Mouse (Mus musculus): ENCODE measurements around the gene Pik3c2a. TPM values are rescaled to one million over a fixed set of nuclear protein-coding genes. Genes with fewer than 3 reads are reported as not detected.

Gene Pik3c2a
- polyA plus RNA-seq, 1 experiment = 67.7 TPM

DNA sequence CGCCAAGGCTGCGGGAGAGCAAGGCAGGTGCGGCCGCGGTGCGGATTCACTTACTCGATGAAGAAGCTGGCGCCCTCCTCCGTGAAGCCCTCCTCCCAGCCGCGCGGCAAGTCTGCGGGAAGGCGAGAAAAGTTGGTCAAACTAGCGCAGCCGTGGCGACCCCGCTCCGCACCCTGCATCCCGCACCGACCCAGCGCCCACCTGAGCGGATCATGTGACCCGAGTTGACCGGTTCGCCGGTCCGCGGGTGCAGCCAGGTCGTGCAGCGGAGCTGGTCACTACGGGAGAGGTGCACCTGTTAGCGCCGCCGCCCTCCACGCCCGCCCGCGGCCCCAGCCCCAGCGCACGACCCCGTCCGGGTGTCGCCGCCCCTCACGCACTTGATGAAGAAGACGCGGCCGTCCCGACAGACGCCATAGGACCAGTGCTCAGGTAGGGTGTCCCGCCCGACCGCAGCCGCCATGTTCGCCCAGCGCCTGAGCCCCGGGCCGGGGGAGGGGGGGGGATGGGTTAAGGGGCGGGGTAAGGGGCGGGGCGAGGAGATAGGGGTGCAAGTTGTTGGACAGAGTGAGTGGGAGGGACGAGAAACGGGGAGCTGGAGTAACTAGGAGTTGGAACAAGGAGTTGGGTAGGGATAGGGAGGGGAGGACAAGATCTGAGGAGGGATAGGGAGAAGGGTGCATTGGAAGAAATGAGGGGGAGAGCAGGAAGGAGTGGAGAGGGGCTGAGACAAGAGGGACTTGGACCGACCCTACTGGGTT lies 135.2 kb downstream of the Pik3c2a start, which contains the start of gene Plekha7:
Gene Plekha7, minus strand, starts transcription at position 506 of the 761 bp plus-strand sequence.
- TF ChIP-seq POLR2A (IDR thresholded peaks at IDR 0.05; ENCODE audit: insufficient read depth, low read length) (peak; percentile 71), CTCF (IDR thresholded peaks at IDR 0.05; ENCODE audit: low read depth, low read length) (no peak)
- H3K27ac ChIP-seq (ENCODE audit: insufficient read depth, low read length) = peak within 1 kb of the TSS; percentile 95
- no peaks in the 10 kb centered on the region for H3K27me3 ChIP-seq (ENCODE audit: control insufficient read depth, insufficient read depth, low read length, poor library complexity, severe bottlenecking)
- peaks cover 7% of the 10 kb centered on the region for H3K4me1 ChIP-seq (ENCODE audit: control insufficient read depth, insufficient read depth, low read length)
- H3K9me3 ChIP-seq (replicated peaks; ENCODE audit: control insufficient read depth, insufficient read depth, low read length, poor library complexity, severe bottlenecking) = no peaks in the 10 kb centered on the region
- no peaks in the 10 kb centered on the region for H3K36me3 ChIP-seq (ENCODE audit: control insufficient read depth, insufficient read depth, low read length, poor library complexity, severe bottlenecking)
- peak within 1 kb of the TSS; percentile 92 for H3K9ac ChIP-seq (ENCODE audit: low read depth, poor library complexity, severe bottlenecking)
- peak within 1 kb of the TSS; percentile 98 for H3K4me3 ChIP-seq (ENCODE audit: low read depth, low read length)

DNA sequence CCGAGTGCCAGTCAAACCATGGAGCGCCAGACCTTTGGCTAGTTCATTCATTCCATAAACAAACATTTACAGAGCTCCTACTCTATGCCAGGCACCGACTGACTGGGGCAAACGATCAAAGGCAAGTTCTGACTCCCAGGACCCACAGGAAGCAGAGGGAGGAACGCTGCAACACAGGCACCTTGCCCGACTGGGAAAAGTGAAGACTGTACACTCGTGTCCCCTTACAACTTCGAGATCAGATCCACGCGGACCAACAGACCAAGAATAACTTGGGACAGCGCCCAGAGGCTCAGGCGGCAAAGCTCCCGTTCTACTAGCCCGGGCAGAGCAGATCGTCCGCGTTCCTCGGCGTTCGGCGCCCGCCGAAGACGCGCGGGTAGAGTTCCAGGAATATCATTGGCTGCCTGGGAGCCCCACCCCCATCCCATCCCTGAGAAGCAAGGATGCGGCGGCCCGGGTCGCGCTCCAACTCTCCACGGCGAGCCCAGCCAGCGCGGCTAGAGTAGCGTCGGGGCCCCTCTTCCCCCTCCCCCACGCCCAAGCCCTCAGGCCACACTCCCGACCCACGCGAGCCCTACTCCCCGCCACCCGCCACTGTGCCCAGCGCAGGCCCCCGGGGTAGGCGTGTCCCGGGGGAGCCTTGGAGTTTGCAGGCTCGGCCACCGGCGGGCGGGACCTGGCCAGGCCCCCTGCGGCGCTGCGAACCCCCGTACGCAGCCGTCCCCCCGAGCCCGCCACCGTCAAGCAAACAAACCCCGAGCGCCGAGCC lies 136.0 kb downstream of the Pik3c2a start:
- peaks cover 7% of the 10 kb centered on the region for H3K4me1 ChIP-seq (ENCODE audit: control insufficient read depth, insufficient read depth, low read length)
- peak overlapping the region; percentile 98 for H3K4me3 ChIP-seq (ENCODE audit: low read depth, low read length)
- H3K36me3 ChIP-seq (ENCODE audit: control insufficient read depth, insufficient read depth, low read length, poor library complexity, severe bottlenecking) = no peaks in the 10 kb centered on the region
- TF ChIP-seq EP300 (IDR thresholded peaks at IDR 0.05; ENCODE audit: insufficient read depth, low read depth, low read length) (0 out of 2 replicates have a peak, but pooled peaks have one; percentile 3), POLR2A (IDR thresholded peaks at IDR 0.05; ENCODE audit: insufficient read depth, low read length) (peak; percentile 77), CTCF (IDR thresholded peaks at IDR 0.05; ENCODE audit: low read depth, low read length) (no peak)
- H3K9ac ChIP-seq (ENCODE audit: low read depth, poor library complexity, severe bottlenecking) = peak overlapping the region; percentile 92
- no peaks in the 10 kb centered on the region for H3K9me3 ChIP-seq (replicated peaks; ENCODE audit: control insufficient read depth, insufficient read depth, low read length, poor library complexity, severe bottlenecking)
- no peaks in the 10 kb centered on the region for H3K27me3 ChIP-seq (ENCODE audit: control insufficient read depth, insufficient read depth, low read length, poor library complexity, severe bottlenecking)
- peak overlapping the region; percentile 95 for H3K27ac ChIP-seq (ENCODE audit: insufficient read depth, low read length)

DNA sequence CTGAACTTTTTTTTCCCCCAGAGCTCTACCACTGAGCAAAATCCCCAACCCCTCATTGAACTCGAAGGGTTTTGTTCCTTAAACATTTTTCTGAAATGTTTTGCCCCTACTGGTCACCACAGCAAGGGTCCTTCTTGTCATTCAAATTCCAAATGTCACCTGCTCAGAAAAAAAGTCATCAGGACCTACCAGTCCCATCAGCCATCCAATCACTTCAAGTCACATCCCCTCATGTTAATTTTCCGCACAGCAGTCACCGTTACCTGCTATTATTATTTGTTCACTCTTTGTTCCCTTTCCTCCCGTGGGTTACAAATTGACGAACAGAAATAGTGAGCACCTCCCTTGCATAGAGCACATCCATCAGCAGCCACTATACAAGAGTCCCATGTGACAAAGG lies 136.6 kb downstream of the Pik3c2a start:
- H3K4me3 ChIP-seq (ENCODE audit: low read depth, low read length) = peak overlapping the region; percentile 98
- peak overlapping the region; percentile 92 for H3K9ac ChIP-seq (ENCODE audit: low read depth, poor library complexity, severe bottlenecking)
- peak overlapping the region; percentile 95 for H3K27ac ChIP-seq (ENCODE audit: insufficient read depth, low read length)
- H3K4me1 ChIP-seq (ENCODE audit: control insufficient read depth, insufficient read depth, low read length) = peaks cover 11% of the 10 kb centered on the region
- TF ChIP-seq CTCF (IDR thresholded peaks at IDR 0.05; ENCODE audit: low read depth, low read length) (no peak), EP300 (IDR thresholded peaks at IDR 0.05; ENCODE audit: insufficient read depth, low read depth, low read length) (no peak), POLR2A (IDR thresholded peaks at IDR 0.05; ENCODE audit: insufficient read depth, low read length) (no peak)
- no peaks in the 10 kb centered on the region for H3K36me3 ChIP-seq (ENCODE audit: control insufficient read depth, insufficient read depth, low read length, poor library complexity, severe bottlenecking)
- no peaks in the 10 kb centered on the region for H3K27me3 ChIP-seq (ENCODE audit: control insufficient read depth, insufficient read depth, low read length, poor library complexity, severe bottlenecking)
- no peaks in the 10 kb centered on the region for H3K9me3 ChIP-seq (replicated peaks; ENCODE audit: control insufficient read depth, insufficient read depth, low read length, poor library complexity, severe bottlenecking)

- no peak overlapping the region for H3K4me3 ChIP-seq (ENCODE audit: low read depth, low read length)
- no peak for TF ChIP-seq EP300 (IDR thresholded peaks at IDR 0.05; ENCODE audit: insufficient read depth, low read depth, low read length)
- no peak for TF ChIP-seq POLR2A (IDR thresholded peaks at IDR 0.05; ENCODE audit: insufficient read depth, low read length)
- no peak for TF ChIP-seq CTCF (IDR thresholded peaks at IDR 0.05; ENCODE audit: low read depth, low read length)
- peaks cover 16% of the 10 kb centered on the region for H3K4me1 ChIP-seq (ENCODE audit: control insufficient read depth, insufficient read depth, low read length)
- no peaks in the 10 kb centered on the region for H3K27me3 ChIP-seq (ENCODE audit: control insufficient read depth, insufficient read depth, low read length, poor library complexity, severe bottlenecking)
- no peaks in the 10 kb centered on the region for H3K36me3 ChIP-seq (ENCODE audit: control insufficient read depth, insufficient read depth, low read length, poor library complexity, severe bottlenecking)
- no peaks in the 10 kb centered on the region for H3K9me3 ChIP-seq (replicated peaks; ENCODE audit: control insufficient read depth, insufficient read depth, low read length, poor library complexity, severe bottlenecking)
- no peak overlapping the region for H3K9ac ChIP-seq (ENCODE audit: low read depth, poor library complexity, severe bottlenecking)
- H3K27ac ChIP-seq (ENCODE audit: insufficient read depth, low read length) = peak overlapping the region; percentile 85
Measured at GRCm38 (mm10) chr7:116301661-116302311, 141.5 kb downstream of the Pik3c2a start.

DNA sequence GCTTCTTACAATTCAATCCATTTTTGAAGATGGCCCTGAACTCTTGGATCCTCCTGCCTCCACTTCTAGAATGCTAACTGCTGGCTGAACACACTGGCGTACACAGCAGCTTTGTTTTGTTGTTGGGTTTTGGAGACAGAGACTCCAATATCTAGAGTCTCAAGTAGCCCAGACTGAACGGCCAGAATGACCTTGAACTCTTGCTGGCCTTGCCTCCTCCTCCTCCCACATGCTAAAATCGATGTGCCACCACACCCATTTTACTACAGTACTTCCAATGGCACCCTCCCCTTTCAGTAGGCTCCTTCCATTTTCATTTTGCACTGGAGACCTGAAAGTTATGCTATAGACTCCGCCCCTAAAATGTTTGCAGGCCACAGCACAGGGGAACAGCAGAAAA lies 142.1 kb downstream of the Pik3c2a start:
- no peaks in the 10 kb centered on the region for H3K36me3 ChIP-seq (ENCODE audit: control insufficient read depth, insufficient read depth, low read length, poor library complexity, severe bottlenecking)
- no peaks in the 10 kb centered on the region for H3K27me3 ChIP-seq (ENCODE audit: control insufficient read depth, insufficient read depth, low read length, poor library complexity, severe bottlenecking)
- H3K4me3 ChIP-seq (ENCODE audit: low read depth, low read length) = no peak overlapping the region
- peaks cover 16% of the 10 kb centered on the region for H3K4me1 ChIP-seq (ENCODE audit: control insufficient read depth, insufficient read depth, low read length)
- no peaks in the 10 kb centered on the region for H3K9me3 ChIP-seq (replicated peaks; ENCODE audit: control insufficient read depth, insufficient read depth, low read length, poor library complexity, severe bottlenecking)
- peak overlapping the region; percentile 85 for H3K27ac ChIP-seq (ENCODE audit: insufficient read depth, low read length)
- TF ChIP-seq EP300 (IDR thresholded peaks at IDR 0.05; ENCODE audit: insufficient read depth, low read depth, low read length) (peak; percentile 74; the same call in 1 of the 2 replicates), CTCF (IDR thresholded peaks at IDR 0.05; ENCODE audit: low read depth, low read length) (no peak)
- H3K9ac ChIP-seq (ENCODE audit: low read depth, poor library complexity, severe bottlenecking) = no peak overlapping the region

All from ES-Bruce4 (cell line).